Mouse (Mus musculus) testis, adult 2 months (tissue): ENCODE measurements around the gene Gmfg. TPM values are rescaled to one million over a fixed set of nuclear protein-coding genes. Genes with fewer than 3 reads are reported as not detected.

ENCODE experiments used
- H3K27ac ChIP-seq: fragments of 200-500 bp; 2 replicates; pipeline ENCODE4 v1.5.1; 2012; ENCODE audit warnings: low read depth, low read length; ENCODE audit not compliant: control insufficient read depth, insufficient read depth
- H3K27me3 ChIP-seq: fragments of 200-500 bp; 2 replicates; pipeline ENCODE4 v1.6.1; 2012; ENCODE audit warnings: mild to moderate bottlenecking, low read length, moderate library complexity; ENCODE audit not compliant: control insufficient read depth, insufficient read depth
- H3K36me3 ChIP-seq: fragments of 200-500 bp; 2 replicates; pipeline ENCODE4 v1.6.1; 2012; ENCODE audit warnings: mild to moderate bottlenecking, low read length; ENCODE audit not compliant: control insufficient read depth, insufficient read depth
- H3K4me1 ChIP-seq: fragments of 200-500 bp; 2 replicates; pipeline ENCODE4 v1.6.1; 2012; ENCODE audit warnings: low read length; ENCODE audit not compliant: control insufficient read depth, insufficient read depth
- H3K4me3 ChIP-seq: fragments of 200-500 bp; 2 replicates; pipeline ENCODE4 v1.5.1; 2012; ENCODE audit warnings: low read depth, mild to moderate bottlenecking, low read length, moderate library complexity, mixed read lengths; ENCODE audit not compliant: control insufficient read depth
- CTCF ChIP-seq: fragments of 200-500 bp; IDR thresholded peaks from 2 replicates; pipeline ENCODE4 v1.5.1; 2012; ENCODE audit warnings: low read depth, mild to moderate bottlenecking, inconsistent platforms, low read length, moderate library complexity; ENCODE audit not compliant: control insufficient read depth, insufficient read depth, insufficient replicate concordance
- POLR2A ChIP-seq: fragments of 200-500 bp; IDR thresholded peaks from 2 replicates; pipeline ENCODE4 v1.6.1; 2012; ENCODE audit warnings: low read depth, mild to moderate bottlenecking, inconsistent platforms, low read length, moderate library complexity; ENCODE audit not compliant: control insufficient read depth
- polyA plus RNA-seq: library from polyadenylated mRNA; depleted of rRNA; stranded (reverse); fragments of >200 nt; gene quantifications from 2 replicates; pipeline ENCODE4 v1.2.3, GENCODE M21; 2012

Gmfg gene
- polyA plus RNA-seq, 1 experiment, result 8.8 TPM

- H3K4me3 ChIP-seq, result no peak overlapping the region
- no peaks in the 10 kb centered on the region for H3K36me3 ChIP-seq
- peaks cover 9% of the 10 kb centered on the region for H3K4me1 ChIP-seq
- TF ChIP-seq POLR2A, result no peak
- TF ChIP-seq CTCF, result no peak
- no peaks in the 10 kb centered on the region for H3K27me3 ChIP-seq
- no peak overlapping the region for H3K27ac ChIP-seq
These were observed 10.0 kb downstream of the Gmfg start for GRCm38 (mm10) chr7:28447101-28447830.

- TF ChIP-seq POLR2A (no peak), CTCF (no peak)
- Histone ChIP-seq H3K4me3 (no peak overlapping the region), H3K36me3 (no peaks in the 10 kb centered on the region), H3K27ac (no peak overlapping the region), H3K4me1 (peaks cover 12% of the 10 kb centered on the region), H3K27me3 (no peaks in the 10 kb centered on the region)
These were observed 10.9 kb downstream of the Gmfg start for GRCm38 (mm10) chr7:28447865-28448820.

GRCm38 (mm10) chr7:28451531-28452360 lies 14.5 kb downstream of the Gmfg start, which contains the start of gene Lrfn1:
Lrfn1 (plus strand) TSS chr7:28451980.
- H3K36me3 ChIP-seq, result no peaks in the 10 kb centered on the region
- H3K27me3 ChIP-seq, result no peaks in the 10 kb centered on the region
- H3K4me1 ChIP-seq, result peaks cover 10% of the 10 kb centered on the region
- H3K4me3 ChIP-seq, result peak within 1 kb of the TSS; percentile 70
- H3K27ac ChIP-seq, result no peak within 1 kb of the TSS
- TF ChIP-seq CTCF (no peak), POLR2A (no peak)

GRCm38 (mm10) chr7:28452361-28453005 lies 15.2 kb downstream of the Gmfg start:
- H3K4me3 ChIP-seq, result peak overlapping the region; percentile 70
- no peak overlapping the region for H3K27ac ChIP-seq
- peaks cover 5% of the 10 kb centered on the region for H3K4me1 ChIP-seq
- no peaks in the 10 kb centered on the region for H3K27me3 ChIP-seq
- no peaks in the 10 kb centered on the region for H3K36me3 ChIP-seq
- no peak for TF ChIP-seq CTCF
- TF ChIP-seq POLR2A, result no peak

- H3K4me1 ChIP-seq, result peaks cover 4% of the 10 kb centered on the region
- H3K4me3 ChIP-seq, result no peak overlapping the region
- H3K36me3 ChIP-seq, result no peaks in the 10 kb centered on the region
- TF ChIP-seq CTCF, result no peak
- no peak for TF ChIP-seq POLR2A
- no peaks in the 10 kb centered on the region; the same call in 1 of the 2 replicates for H3K27me3 ChIP-seq
- H3K27ac ChIP-seq, result no peak overlapping the region
These were observed 23.1 kb downstream of the Gmfg start for GRCm38 (mm10) chr7:28460361-28460760.

- no peak overlapping the region for H3K4me3 ChIP-seq
- peaks cover 10% of the 10 kb centered on the region for H3K4me1 ChIP-seq
- no peaks in the 10 kb centered on the region for H3K36me3 ChIP-seq
- H3K27ac ChIP-seq, result no peak overlapping the region
- TF ChIP-seq POLR2A, result no peak
- H3K27me3 ChIP-seq, result no peaks in the 10 kb centered on the region; the same call in 1 of the 2 replicates
These were observed 25.5 kb downstream of the Gmfg start for GRCm38 (mm10) chr7:28462769-28463168.
